Mouse (Mus musculus) inflammation-experienced regulatory T-cells, adult 6 months (primary cell): ENCODE data around the gene Adipor1. TPM values are rescaled to one million over a fixed set of nuclear protein-coding genes. Genes with fewer than 3 reads are reported as not detected.

Experiments
- ATAC-seq: one replicate; pipeline ENCODE4 v1.8.0; 2017
- polyA plus RNA-seq, 3 experiments: library from polyadenylated mRNA; unstranded; fragments of 100-300 nt; shearing (Covaris generic); gene quantifications; one replicate each; pipeline ENCODE4 v1.2.1; 2017

Adipor1 gene
- 10 to 100 TPM; 25.7 to 45.5 (median 33.0) TPM for polyA plus RNA-seq

- peak; percentile 98 for ATAC-seq
Observed at GRCm38 (mm10) chr1:134415168-134415831, at the start of gene Adipor1. TSS of gene Adipor1 (plus strand) at chr1:134415378.

GRCm38 (mm10) chr1:134365491-134365890, 49.7 kb upstream of the Adipor1 start:
- ATAC-seq = no peak

GRCm38 (mm10) chr1:134368777-134369337, 46.3 kb upstream of the Adipor1 start:
- no peak for ATAC-seq

GRCm38 (mm10) chr1:134374124-134374523, 41.1 kb upstream of the Adipor1 start:
- no peak for ATAC-seq

DNA sequence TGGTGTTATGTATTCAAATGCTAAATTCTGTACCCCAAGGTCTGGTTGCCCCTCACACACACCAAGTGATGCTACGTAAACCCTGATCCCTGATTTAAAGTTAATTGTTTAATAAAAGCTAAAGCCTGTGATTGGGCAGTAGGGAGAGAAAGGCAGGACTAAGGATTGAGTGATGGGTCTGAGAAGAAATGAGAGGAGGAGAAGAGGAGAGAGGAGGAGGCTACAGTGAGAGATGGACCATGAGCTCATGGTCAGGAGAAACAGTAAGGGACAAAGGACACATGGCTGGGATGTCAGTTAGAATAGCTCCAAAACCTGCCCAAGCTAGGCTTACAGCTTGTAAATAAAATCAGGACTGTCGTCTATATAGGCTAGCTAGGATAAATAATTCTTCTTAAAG, 34.1 kb upstream of the Adipor1 start:
- ATAC-seq = no peak

DNA sequence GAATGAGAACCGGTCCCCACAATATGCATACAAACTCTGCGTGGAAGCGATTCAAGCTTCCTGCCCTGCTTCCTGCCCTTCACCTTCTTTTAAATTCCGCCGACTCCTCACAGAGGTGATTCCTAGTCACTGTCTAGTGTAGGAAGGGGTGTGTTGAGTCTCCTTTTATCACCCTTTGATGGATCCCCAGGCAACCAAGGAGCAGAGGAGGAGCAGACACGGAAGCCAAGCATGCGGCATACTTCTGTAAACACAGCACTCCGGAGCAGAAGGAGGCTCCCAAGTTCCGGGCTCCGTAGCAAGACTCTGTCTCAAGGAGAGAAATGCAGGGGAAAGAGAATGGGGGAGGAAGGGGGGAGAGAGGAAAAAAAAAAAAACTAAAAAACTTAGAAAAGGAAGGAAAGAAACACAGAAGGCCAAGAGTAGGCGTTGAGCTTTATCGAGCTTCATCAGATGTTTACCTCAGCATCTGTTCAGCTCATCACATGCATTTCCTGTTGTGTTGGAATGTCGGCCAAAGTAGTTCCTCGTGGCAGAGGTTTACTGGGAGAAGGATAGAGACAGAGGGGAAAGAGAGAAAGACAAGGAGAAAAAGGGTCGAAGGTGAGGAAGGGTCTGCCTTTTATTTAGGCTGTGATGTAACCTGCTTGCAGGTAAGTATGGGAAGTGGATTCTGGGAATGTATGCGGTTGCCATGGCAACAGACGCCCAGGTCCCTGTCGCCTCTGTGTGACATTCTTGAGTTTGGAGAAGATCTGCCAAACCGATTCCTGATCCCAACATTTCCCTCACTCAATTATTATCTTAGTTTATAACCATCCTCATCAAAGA, 33.2 kb upstream of the Adipor1 start:
- ATAC-seq = no peak

DNA sequence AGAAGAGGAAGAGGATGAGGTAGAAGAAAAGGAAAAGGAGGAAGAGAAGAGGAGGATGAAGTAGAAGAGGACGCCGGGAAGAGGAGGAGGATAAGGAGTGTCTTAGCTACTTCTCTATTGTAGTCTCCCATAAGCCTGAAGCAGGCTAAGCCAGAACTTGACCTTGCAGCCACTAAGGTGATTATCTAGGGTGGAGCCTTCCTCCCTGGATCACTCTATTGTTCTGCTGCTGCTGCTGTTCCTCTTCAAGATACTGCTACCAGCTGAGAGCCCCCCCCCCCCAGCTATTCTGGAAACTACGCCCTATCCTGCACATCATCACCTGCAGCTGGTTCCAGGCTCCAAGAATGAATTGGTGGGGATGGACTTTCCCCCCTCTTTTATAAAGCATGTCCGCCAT, 30.6 kb upstream of the Adipor1 start:
- ATAC-seq = no peak

DNA sequence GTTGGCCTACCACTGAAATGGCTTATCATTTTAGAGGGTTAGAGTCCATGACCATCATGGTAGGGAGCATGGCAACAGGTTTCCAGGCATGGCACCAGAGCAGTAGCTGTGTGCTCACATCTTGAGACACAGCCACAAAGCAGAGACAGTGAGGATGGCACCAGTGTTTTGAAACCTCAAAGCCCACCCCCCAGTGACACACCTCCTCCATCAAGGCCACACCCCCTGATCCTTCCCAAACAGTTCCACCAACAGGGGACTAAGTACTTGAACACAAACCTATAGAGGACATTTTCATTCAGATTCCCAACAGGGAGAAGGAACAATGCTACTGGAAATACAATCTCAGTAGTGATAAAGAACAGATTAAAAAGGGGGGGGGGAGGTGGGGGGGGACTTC, 30.0 kb upstream of the Adipor1 start:
- ATAC-seq = no peak

GRCm38 (mm10) chr1:134385666-134386065, 29.5 kb upstream of the Adipor1 start, which contains the start of gene 4933406M09Rik:
TSS of gene 4933406M09Rik (plus strand) at chr1:134385940.
- ATAC-seq = no peak

DNA sequence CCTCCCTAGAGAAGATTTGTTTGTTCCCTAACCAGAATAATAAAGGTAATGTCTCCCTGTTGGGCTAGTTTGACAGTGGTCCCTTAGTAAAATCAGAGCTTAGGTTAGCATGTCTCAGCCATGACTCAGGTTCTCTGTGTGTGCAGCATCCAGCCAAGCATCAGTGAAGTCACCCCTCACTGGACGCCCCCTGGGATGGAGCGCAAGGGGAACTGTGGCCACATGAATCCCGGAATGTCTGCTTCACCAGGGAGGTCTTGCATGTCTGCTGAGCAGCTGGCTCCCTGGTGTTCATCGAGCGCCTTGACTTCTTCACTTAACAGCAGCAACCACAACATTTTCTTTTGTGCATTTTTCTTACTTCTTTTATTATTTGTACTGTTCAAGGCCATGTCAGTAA, 21.4 kb upstream of the Adipor1 start:
- no peak for ATAC-seq

- ATAC-seq = no peak
Observed at GRCm38 (mm10) chr1:134398210-134398609, 17.0 kb upstream of the Adipor1 start.

- ATAC-seq = no peak
Observed at GRCm38 (mm10) chr1:134399735-134400134, 15.4 kb upstream of the Adipor1 start.

DNA sequence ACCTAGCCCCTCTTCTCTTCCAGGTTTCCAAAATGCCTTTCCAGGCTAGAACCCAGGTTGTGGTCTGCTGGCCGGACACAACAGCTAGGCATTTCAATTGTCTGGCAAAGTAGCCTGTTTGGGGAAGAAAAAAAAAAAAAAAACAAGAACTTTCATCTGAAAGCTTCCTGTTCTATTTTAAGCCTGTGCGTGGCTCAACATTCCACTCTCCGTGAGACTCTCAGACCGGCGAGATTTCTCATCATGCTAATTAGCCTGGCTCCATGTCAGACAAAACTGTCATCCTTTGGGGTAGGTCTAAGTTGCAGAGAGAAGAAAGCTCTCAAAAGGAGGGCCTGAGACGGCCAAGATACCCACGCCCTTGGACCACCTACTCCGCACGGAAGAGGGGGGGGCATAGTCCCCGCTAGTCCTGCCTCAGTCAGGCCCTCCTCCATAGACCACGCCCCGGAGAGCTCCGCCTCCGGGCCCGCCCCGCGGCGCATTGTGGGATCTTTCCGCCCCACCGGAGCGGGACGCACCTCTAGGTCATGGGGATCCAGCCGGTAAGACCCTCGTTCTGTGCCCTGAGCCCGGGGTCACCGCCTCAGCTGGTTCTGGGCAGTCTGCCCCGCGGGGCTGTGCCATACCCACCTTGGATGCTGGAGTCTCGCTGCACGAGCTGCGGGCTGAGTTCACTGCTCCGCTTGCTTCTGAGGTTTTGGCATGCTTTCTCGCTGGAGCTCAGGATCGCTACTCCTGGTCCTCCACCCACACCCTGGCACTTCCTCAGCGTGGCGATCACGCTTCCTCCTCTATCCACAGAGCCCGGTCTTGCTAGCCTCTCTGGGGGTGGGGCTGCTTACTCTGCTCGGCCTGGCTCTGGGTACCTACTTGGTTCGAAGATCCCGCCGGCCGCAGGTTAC, 9.4 kb upstream of the Adipor1 start, which contains the start of gene Cyb5r1:
Gene Cyb5r1 (plus strand): TSS at position 51 of the 905 bp plus-strand sequence.
- peak; percentile 94 for ATAC-seq

- no peak for ATAC-seq
Observed at GRCm38 (mm10) chr1:134406414-134406771, 8.8 kb upstream of the Adipor1 start.

DNA sequence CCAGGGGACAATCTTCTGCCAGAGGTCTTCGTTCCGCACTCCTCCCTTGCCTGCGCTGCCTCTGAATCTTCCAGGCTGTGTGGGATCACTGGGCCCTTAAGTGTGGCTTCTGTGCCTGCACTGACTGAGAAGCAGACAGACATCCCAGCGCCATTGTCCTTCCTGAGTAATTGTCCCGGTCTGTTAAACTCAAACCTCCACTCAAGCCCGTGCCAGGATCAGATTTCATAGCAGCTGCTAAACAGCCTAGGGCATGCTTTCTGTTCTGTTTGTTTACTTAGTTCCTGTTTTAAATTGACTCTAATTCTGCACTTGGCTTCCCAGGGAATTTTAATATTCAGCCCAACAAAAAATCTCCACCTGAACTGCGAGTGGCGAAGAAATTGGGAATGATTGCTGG, 7.1 kb upstream of the Adipor1 start:
- no peak for ATAC-seq

- no peak for ATAC-seq
Observed at GRCm38 (mm10) chr1:134411706-134412629, 3.2 kb upstream of the Adipor1 start.

DNA sequence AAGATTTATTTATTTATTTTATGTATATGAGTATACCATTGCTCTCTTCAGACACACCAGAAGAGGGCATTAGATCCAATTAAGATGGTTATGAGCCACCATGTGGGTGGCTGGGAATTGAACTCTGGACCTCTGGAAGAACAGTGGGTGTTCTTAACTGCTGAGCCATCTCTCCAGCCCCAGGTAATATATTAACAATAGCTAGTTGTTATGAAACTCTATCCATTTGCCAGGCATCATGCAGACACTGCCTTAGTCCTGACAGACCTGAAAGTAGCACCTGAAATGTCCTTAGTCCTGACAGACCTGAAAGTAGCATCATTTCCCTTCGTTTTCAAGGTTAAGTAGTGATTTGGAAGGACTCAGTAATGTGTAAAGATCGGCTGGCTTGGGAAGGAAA, 1.1 kb upstream of the Adipor1 start:
- ATAC-seq = no peak

- peak; percentile 27 for ATAC-seq
Observed at GRCm38 (mm10) chr1:134414501-134415167, 544 bp upstream of the Adipor1 start.

DNA sequence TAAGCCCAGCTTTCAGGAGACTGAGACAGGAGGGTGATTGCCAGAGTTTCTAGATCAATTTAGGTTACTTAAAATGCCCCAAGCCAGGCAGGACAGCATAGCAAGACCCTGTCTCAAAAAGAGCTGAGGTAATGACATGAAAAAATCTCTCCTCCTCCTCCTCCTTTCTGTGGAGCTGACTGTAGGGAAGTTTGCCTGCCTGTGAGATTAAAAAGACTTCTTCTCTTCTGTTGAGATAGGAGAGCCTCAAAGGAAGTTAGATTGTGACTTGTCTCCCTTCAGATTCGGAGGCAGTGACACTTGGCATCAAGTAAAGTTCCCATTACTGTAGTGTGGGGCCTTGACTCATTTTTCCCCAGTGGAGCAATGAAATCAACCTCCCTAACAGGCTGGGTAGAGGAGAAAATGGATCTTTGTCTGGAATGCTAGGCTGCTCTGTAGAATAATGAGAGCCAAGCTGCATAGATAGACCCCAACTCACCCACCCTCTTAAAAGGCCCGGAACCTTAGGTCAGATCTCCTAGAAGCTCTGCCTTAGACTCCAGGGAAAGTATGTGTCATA, 3.3 kb downstream of the Adipor1 start:
- no peak for ATAC-seq

GRCm38 (mm10) chr1:134419176-134419575, 4.0 kb downstream of the Adipor1 start:
- no peak for ATAC-seq
